Mouse (Mus musculus) left cerebral cortex, postnatal 36 days (tissue): Measurements from ENCODE around the gene Cdk2ap1. TPM values are rescaled to one million over a fixed set of nuclear protein-coding genes. Genes with fewer than 3 reads are reported as not detected.
"Not testable (repeated sequence)": the region's sequence is repeated elsewhere in the genome, so short reads cannot be mapped to it uniquely, and the experiment has no call there.

Experiments
- DNase-seq, 2 experiments: peaks; one replicate each; pipeline ENCODE4 v3.0.0; 2021 to 2022; ENCODE audit warnings: low spot score in 2 of 2, mixed read lengths in 1 of 2
- intact Hi-C: fragments of 180-260 bp; cut with DNase I; formaldehyde crosslinking; loops from one replicate; pipeline ENCODE4 v1.15.1; 2025
- total RNA-seq, 2 experiments: library from RNA; stranded (reverse); gene quantifications; 2 replicates each; pipeline ENCODE4 v1.2.3; 2021

Cdk2ap1 gene
- total RNA-seq, 2 experiments from 2014 or later, result 142 to 165 TPM

GRCm38 (mm10) chr5:124302853-124303252 is 60.0 kb downstream of the Cdk2ap1 start:
- DNase-seq, intact Hi-C loops: not testable (repeated sequence)

- no peak for DNase-seq
- intact Hi-C loops, result no loop called here
Measured at GRCm38 (mm10) chr5:124300132-124300531, 62.8 kb downstream of the Cdk2ap1 start.

- DNase-seq, intact Hi-C loops: not testable (repeated sequence)
Measured at GRCm38 (mm10) chr5:124299307-124299706, 63.6 kb downstream of the Cdk2ap1 start.

- intact Hi-C loops, result no loop called here
- DNase-seq, result no peak
Measured at GRCm38 (mm10) chr5:124296475-124296874, 66.4 kb downstream of the Cdk2ap1 start.

Other genes starting within 250 kb of the Cdk2ap1 start
- gene Arl6ip4, start 247.0 kb downstream of the Cdk2ap1 start, total RNA-seq, result 10 to 100 TPM; 50.3 to 62.4 TPM
- 100 to 1,000 TPM; 233 to 375 TPM for gene Pitpnm2, start 113.3 kb downstream of the Cdk2ap1 start, total RNA-seq
- gene Mphosph9, start 35.1 kb downstream of the Cdk2ap1 start, total RNA-seq, result 10 to 100 TPM; 19.6 to 23.8 TPM
- gene 2810006K23Rik, start 35.0 kb downstream of the Cdk2ap1 start, total RNA-seq, result 10 to 100 TPM; 14.4 to 15.4 TPM
- gene Sbno1, start 62.9 kb upstream of the Cdk2ap1 start, total RNA-seq, result 100 to 1,000 TPM; 152 to 175 TPM
- gene Kmt5a, start 76.8 kb upstream of the Cdk2ap1 start, total RNA-seq, result 10 to 100 TPM; 55.1 to 67.8 TPM
- gene Rilpl2, start 115.3 kb upstream of the Cdk2ap1 start, total RNA-seq, result 10 to 100 TPM; 18.8 to 20.5 TPM
- gene Snrnp35, start 120.1 kb upstream of the Cdk2ap1 start, total RNA-seq, result 10 to 100 TPM; 22.7 to 28.0 TPM
- gene Rilpl1, start 168.3 kb upstream of the Cdk2ap1 start, total RNA-seq, result 10 to 100 TPM; 65.9 to 97.7 TPM
- gene Tmed2, start 177.6 kb upstream of the Cdk2ap1 start, total RNA-seq, result 10 to 100 TPM; 97.9 to 98.5 TPM
- 10 to 100 TPM; 23.9 to 31.0 TPM for gene Ddx55, start 189.8 kb upstream of the Cdk2ap1 start, total RNA-seq
- 10 to 100 TPM; 37.6 to 37.9 TPM for gene Eif2b1, start 216.0 kb upstream of the Cdk2ap1 start, total RNA-seq
- gene Gtf2h3, start 216.1 kb upstream of the Cdk2ap1 start, total RNA-seq, result 10 to 100 TPM; 26.7 to 32.8 TPM